Mouse (Mus musculus) small intestine, adult 2 months (tissue): ENCODE data around the gene Hes7.

Experiments used
- CTCF ChIP-seq: fragments of 200-500 bp; IDR thresholded peaks from 2 replicates; pipeline ENCODE4 v1.5.1; 2012; ENCODE audit warnings: low read depth, mild to moderate bottlenecking, control low read depth, inconsistent platforms, low read length, moderate library complexity, mixed read lengths; ENCODE audit not compliant: insufficient replicate concordance, insufficient read length; ENCODE audit errors: extremely low read depth
- POLR2A ChIP-seq: fragments of 200-500 bp; IDR thresholded peaks from 2 replicates; pipeline ENCODE4 v1.6.1; 2012; ENCODE audit warnings: low read depth, mild to moderate bottlenecking, control low read depth, inconsistent platforms, low read length, moderate library complexity

GRCm38 (mm10) chr11:69092386-69092751, 27.8 kb upstream of the Hes7 start:
- TF ChIP-seq CTCF = peak; percentile 84
- TF ChIP-seq POLR2A = no peak
